Mouse (Mus musculus): ENCODE data around the gene Fbn1. TPM values are rescaled to one million over a fixed set of nuclear protein-coding genes. Genes with fewer than 3 reads are reported as not detected.

Fbn1 gene
- 2.1 and 2.5 TPM in 2 replicates for polyA plus RNA-seq (2015; fragmentation: Nextera tagmentation; extraction: Ambion mirVana)

GRCm38 (mm10) chr2:125507893-125508292 lies at the start of gene Fbn1:
Gene Fbn1 (minus strand): TSS chr2:125507993.
- Histone ChIP-seq H3K27ac (ENCODE audit: low read length) (no peak within 1 kb of the TSS), H3K36me3 (ENCODE audit: control insufficient read depth, insufficient read depth) (no peaks in the 10 kb centered on the region), H3K9ac (replicated peaks; ENCODE audit: low read depth, low read length) (peak within 1 kb of the TSS; percentile 79), H3K4me2 (ENCODE audit: low read length) (peak within 1 kb of the TSS; percentile 100), H3K9me3 (ENCODE audit: control insufficient read depth, low read length) (no peaks in the 10 kb centered on the region), H3K4me3 (replicated peaks; ENCODE audit: low read length) (peak within 1 kb of the TSS; percentile 80), H3K4me1 (replicated peaks; ENCODE audit: control insufficient read depth, insufficient read depth, low read length) (peaks cover 11% of the 10 kb centered on the region), H3K27me3 (replicated peaks; ENCODE audit: control insufficient read depth, insufficient read depth, low read length) (no peaks in the 10 kb centered on the region)
- WGBS, result 84% methylated on average over 4 of the region's 4 CpGs
- no peak for ATAC-seq

- ATAC-seq, result no peak
- 77% methylated on average over 6 of the region's 6 CpGs for WGBS
- H3K4me1 ChIP-seq (replicated peaks; ENCODE audit: control insufficient read depth, insufficient read depth, low read length), result no peaks in the 10 kb centered on the region
- H3K4me3 ChIP-seq (replicated peaks; ENCODE audit: low read length), result no peak overlapping the region
- H3K9ac ChIP-seq (replicated peaks; ENCODE audit: low read depth, low read length), result no peak overlapping the region
- H3K36me3 ChIP-seq (ENCODE audit: control insufficient read depth, insufficient read depth), result no peaks in the 10 kb centered on the region
- no peaks in the 10 kb centered on the region for H3K27me3 ChIP-seq (replicated peaks; ENCODE audit: control insufficient read depth, insufficient read depth, low read length)
- no peak overlapping the region for H3K4me2 ChIP-seq (ENCODE audit: low read length)
- no peaks in the 10 kb centered on the region for H3K9me3 ChIP-seq (ENCODE audit: control insufficient read depth, low read length)
- H3K27ac ChIP-seq (ENCODE audit: low read length), result no peak overlapping the region
Measured at GRCm38 (mm10) chr2:125555830-125556229, 48.0 kb upstream of the Fbn1 start.

GRCm38 (mm10) chr2:125548806-125549578 lies 41.2 kb upstream of the Fbn1 start:
- no peak for ATAC-seq
- Histone ChIP-seq H3K36me3 (ENCODE audit: control insufficient read depth, insufficient read depth) (no peaks in the 10 kb centered on the region), H3K9ac (replicated peaks; ENCODE audit: low read depth, low read length) (no peak overlapping the region), H3K27ac (ENCODE audit: low read length) (no peak overlapping the region), H3K4me1 (replicated peaks; ENCODE audit: control insufficient read depth, insufficient read depth, low read length) (no peaks in the 10 kb centered on the region), H3K4me2 (ENCODE audit: low read length) (no peak overlapping the region), H3K27me3 (replicated peaks; ENCODE audit: control insufficient read depth, insufficient read depth, low read length) (no peaks in the 10 kb centered on the region), H3K9me3 (ENCODE audit: control insufficient read depth, low read length) (no peaks in the 10 kb centered on the region), H3K4me3 (replicated peaks; ENCODE audit: low read length) (no peak overlapping the region)
- 66% methylated on average over 1 of the region's 1 CpGs for WGBS

GRCm38 (mm10) chr2:125544986-125545385 lies 37.2 kb upstream of the Fbn1 start:
- H3K27ac ChIP-seq (ENCODE audit: low read length), result no peak overlapping the region
- H3K36me3 ChIP-seq (ENCODE audit: control insufficient read depth, insufficient read depth), result no peaks in the 10 kb centered on the region
- 90% methylated on average over 3 of the region's 3 CpGs for WGBS

GRCm38 (mm10) chr2:125543646-125544045 lies 35.9 kb upstream of the Fbn1 start:
- no peak for ATAC-seq
- H3K4me2 ChIP-seq (ENCODE audit: low read length), result no peak overlapping the region
- H3K27ac ChIP-seq (ENCODE audit: low read length), result no peak overlapping the region
- H3K9me3 ChIP-seq (ENCODE audit: control insufficient read depth, low read length), result no peaks in the 10 kb centered on the region
- WGBS, result 74% methylated on average over 1 of the region's 1 CpGs
- H3K9ac ChIP-seq (replicated peaks; ENCODE audit: low read depth, low read length), result no peak overlapping the region
- no peak overlapping the region for H3K4me3 ChIP-seq (replicated peaks; ENCODE audit: low read length)
- no peaks in the 10 kb centered on the region for H3K4me1 ChIP-seq (replicated peaks; ENCODE audit: control insufficient read depth, insufficient read depth, low read length)
- H3K36me3 ChIP-seq (ENCODE audit: control insufficient read depth, insufficient read depth), result no peaks in the 10 kb centered on the region
- no peaks in the 10 kb centered on the region for H3K27me3 ChIP-seq (replicated peaks; ENCODE audit: control insufficient read depth, insufficient read depth, low read length)

More at GRCm38 (mm10) chr2:125544986-125545385, 37.2 kb upstream of the Fbn1 start:
- no peaks in the 10 kb centered on the region for H3K27me3 ChIP-seq (replicated peaks; ENCODE audit: control insufficient read depth, insufficient read depth, low read length)
- H3K4me1 ChIP-seq (replicated peaks; ENCODE audit: control insufficient read depth, insufficient read depth, low read length), result no peaks in the 10 kb centered on the region
- H3K4me3 ChIP-seq (replicated peaks; ENCODE audit: low read length), result no peak overlapping the region
- ATAC-seq, result no peak
- no peak overlapping the region for H3K9ac ChIP-seq (replicated peaks; ENCODE audit: low read depth, low read length)
- H3K9me3 ChIP-seq (ENCODE audit: control insufficient read depth, low read length), result no peaks in the 10 kb centered on the region
- no peak overlapping the region for H3K4me2 ChIP-seq (ENCODE audit: low read length)

GRCm38 (mm10) chr2:125541451-125541850 lies 33.7 kb upstream of the Fbn1 start:
- Histone ChIP-seq H3K9ac (replicated peaks; ENCODE audit: low read depth, low read length) (no peak overlapping the region), H3K4me1 (replicated peaks; ENCODE audit: control insufficient read depth, insufficient read depth, low read length) (no peaks in the 10 kb centered on the region), H3K9me3 (ENCODE audit: control insufficient read depth, low read length) (no peaks in the 10 kb centered on the region), H3K4me3 (replicated peaks; ENCODE audit: low read length) (no peak overlapping the region), H3K4me2 (ENCODE audit: low read length) (no peak overlapping the region), H3K27ac (ENCODE audit: low read length) (no peak overlapping the region), H3K36me3 (ENCODE audit: control insufficient read depth, insufficient read depth) (no peaks in the 10 kb centered on the region), H3K27me3 (replicated peaks; ENCODE audit: control insufficient read depth, insufficient read depth, low read length) (no peaks in the 10 kb centered on the region)
- ATAC-seq, result no peak
- 83% methylated on average over 7 of the region's 7 CpGs for WGBS

- H3K27ac ChIP-seq (ENCODE audit: low read length), result no peak overlapping the region
- H3K36me3 ChIP-seq (ENCODE audit: control insufficient read depth, insufficient read depth), result no peaks in the 10 kb centered on the region
- no peaks in the 10 kb centered on the region for H3K4me1 ChIP-seq (replicated peaks; ENCODE audit: control insufficient read depth, insufficient read depth, low read length)
- no peak for ATAC-seq
- no peak overlapping the region for H3K4me3 ChIP-seq (replicated peaks; ENCODE audit: low read length)
- no peak overlapping the region for H3K4me2 ChIP-seq (ENCODE audit: low read length)
- 88% methylated on average over 7 of the region's 7 CpGs for WGBS
- no peak overlapping the region for H3K9ac ChIP-seq (replicated peaks; ENCODE audit: low read depth, low read length)
- no peaks in the 10 kb centered on the region for H3K9me3 ChIP-seq (ENCODE audit: control insufficient read depth, low read length)
- no peaks in the 10 kb centered on the region for H3K27me3 ChIP-seq (replicated peaks; ENCODE audit: control insufficient read depth, insufficient read depth, low read length)
Measured at GRCm38 (mm10) chr2:125540579-125540978, 32.8 kb upstream of the Fbn1 start.

- WGBS, result 84% methylated on average over 3 of the region's 3 CpGs
- Histone ChIP-seq H3K9me3 (ENCODE audit: control insufficient read depth, low read length) (no peaks in the 10 kb centered on the region), H3K27me3 (replicated peaks; ENCODE audit: control insufficient read depth, insufficient read depth, low read length) (no peaks in the 10 kb centered on the region), H3K4me3 (replicated peaks; ENCODE audit: low read length) (no peak overlapping the region), H3K4me2 (ENCODE audit: low read length) (no peak overlapping the region), H3K9ac (replicated peaks; ENCODE audit: low read depth, low read length) (no peak overlapping the region), H3K4me1 (replicated peaks; ENCODE audit: control insufficient read depth, insufficient read depth, low read length) (no peaks in the 10 kb centered on the region), H3K27ac (ENCODE audit: low read length) (no peak overlapping the region), H3K36me3 (ENCODE audit: control insufficient read depth, insufficient read depth) (no peaks in the 10 kb centered on the region)
- no peak for ATAC-seq
Measured at GRCm38 (mm10) chr2:125539640-125540039, 31.8 kb upstream of the Fbn1 start.

- no peaks in the 10 kb centered on the region for H3K27me3 ChIP-seq (replicated peaks; ENCODE audit: control insufficient read depth, insufficient read depth, low read length)
- no peak overlapping the region for H3K9ac ChIP-seq (replicated peaks; ENCODE audit: low read depth, low read length)
- H3K4me1 ChIP-seq (replicated peaks; ENCODE audit: control insufficient read depth, insufficient read depth, low read length), result no peaks in the 10 kb centered on the region
- H3K9me3 ChIP-seq (ENCODE audit: control insufficient read depth, low read length), result no peaks in the 10 kb centered on the region
- H3K4me3 ChIP-seq (replicated peaks; ENCODE audit: low read length), result no peak overlapping the region
- no peak overlapping the region for H3K4me2 ChIP-seq (ENCODE audit: low read length)
- no peak for ATAC-seq
- no peaks in the 10 kb centered on the region for H3K36me3 ChIP-seq (ENCODE audit: control insufficient read depth, insufficient read depth)
- H3K27ac ChIP-seq (ENCODE audit: low read length), result no peak overlapping the region
- WGBS, result 82% methylated on average over 6 of the region's 6 CpGs
Measured at GRCm38 (mm10) chr2:125530665-125531064, 22.9 kb upstream of the Fbn1 start.

Data from forebrain, embryonic 16.5 days (tissue).